Mouse (Mus musculus): ENCODE data around the gene Zfpl1. TPM values are rescaled to one million over a fixed set of nuclear protein-coding genes. Genes with fewer than 3 reads are reported as not detected.
A peak's percentile ranks its signal among the peaks of the same experiment; 100 is the strongest.

Gene Zfpl1
- polyA plus RNA-seq, 1 experiment from 2014 or later: 52.9 TPM

DNA sequence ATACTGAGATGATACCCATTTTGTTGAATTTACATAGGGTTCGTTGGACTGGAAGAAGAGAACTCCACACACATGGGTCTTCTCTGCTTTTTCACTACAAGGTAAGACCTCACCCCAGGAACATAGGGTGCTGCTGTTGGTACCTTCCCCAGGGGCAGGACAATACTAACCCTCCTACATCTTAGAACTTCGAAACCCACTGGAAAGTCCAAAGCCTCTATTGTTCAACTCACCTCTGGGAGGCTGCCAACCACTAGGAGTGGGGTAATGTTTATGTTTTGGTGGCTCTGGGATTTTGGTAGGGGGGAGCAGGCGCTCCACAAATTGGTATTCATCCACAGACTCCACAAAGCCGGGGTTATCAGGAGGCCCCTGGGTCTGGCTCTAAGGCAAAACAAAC is 28.1 kb downstream of the Zfpl1 start:
- no peaks in the 10 kb centered on the region for H3K9me3 ChIP-seq (ENCODE audit: control insufficient read depth, low read length)
- peak overlapping the region in 1 of 2 experiments; percentile 58; a peak in 1 of 4 replicates for H3K27ac ChIP-seq (replicated peaks in 1 of 2; ENCODE audit: control insufficient read depth in 1 of 2, insufficient read depth in 1 of 2, low read depth in 2 of 2, low read length in 2 of 2)
- peaks cover 61% of the 10 kb centered on the region for H3K36me3 ChIP-seq (ENCODE audit: control insufficient read depth, insufficient read depth, low read length)
- WGBS: 64% methylated on average over 4 of the region's 4 CpGs
- peak overlapping the region; percentile 87 for H3K4me2 ChIP-seq (ENCODE audit: low read length)
- peaks cover 2 to 20% of the 10 kb centered on the region in 2 experiments; a peak in 3 of 4 replicates for H3K4me1 ChIP-seq (ENCODE audit: control insufficient read depth in 2 of 2, insufficient read depth in 2 of 2, low read length in 2 of 2)
- no peak for ATAC-seq (ENCODE audit: insufficient number of reproducible peaks, insufficient read depth, low FRiP score, low read depth)
- peak overlapping the region; percentile 88 to 91 for H3K4me3 ChIP-seq (ENCODE audit: control insufficient read depth in 1 of 2, insufficient read depth in 1 of 2, low read depth in 1 of 2, low read length in 2 of 2)
- no peaks in the 10 kb centered on the region for H3K27me3 ChIP-seq (ENCODE audit: control insufficient read depth, insufficient read depth, low read length)
- H3K9ac ChIP-seq (ENCODE audit: low read length): peak overlapping the region; percentile 94

DNA sequence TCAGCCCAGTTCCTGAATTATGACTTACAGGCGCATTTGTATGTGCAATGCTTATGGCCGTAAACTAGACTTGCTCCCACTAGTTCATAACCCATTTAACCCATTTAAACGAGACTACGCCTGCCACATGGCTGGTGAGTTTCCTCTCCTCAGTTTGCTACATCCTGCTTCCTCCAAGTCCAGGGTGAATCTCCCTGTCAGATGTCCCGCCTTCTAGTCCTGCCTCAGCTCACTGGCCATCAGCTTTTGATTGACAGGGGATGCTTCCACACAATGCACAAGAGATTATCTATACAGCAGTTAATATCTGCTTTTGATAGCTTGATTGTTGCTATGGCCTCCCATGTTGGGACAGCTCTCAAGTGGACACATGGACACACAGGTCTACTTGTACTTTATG is 30.5 kb downstream of the Zfpl1 start:
- Histone ChIP-seq H3K36me3 (ENCODE audit: control insufficient read depth, insufficient read depth, low read length) (peaks cover 78% of the 10 kb centered on the region), H3K27ac (replicated peaks in 1 of 2; ENCODE audit: control insufficient read depth in 1 of 2, insufficient read depth in 1 of 2, low read depth in 2 of 2, low read length in 2 of 2) (no peak overlapping the region), H3K4me2 (ENCODE audit: low read length) (no peak overlapping the region), H3K4me3 (ENCODE audit: control insufficient read depth in 1 of 2, insufficient read depth in 1 of 2, low read depth in 1 of 2, low read length in 2 of 2) (no peak overlapping the region), H3K9me3 (ENCODE audit: control insufficient read depth, low read length) (no peaks in the 10 kb centered on the region), H3K27me3 (ENCODE audit: control insufficient read depth, insufficient read depth, low read length) (no peaks in the 10 kb centered on the region), H3K4me1 (ENCODE audit: control insufficient read depth in 2 of 2, insufficient read depth in 2 of 2, low read length in 2 of 2) (peaks cover 2 to 17% of the 10 kb centered on the region in 2 experiments; a peak in 3 of 4 replicates), H3K9ac (ENCODE audit: low read length) (no peak overlapping the region)
- ATAC-seq (ENCODE audit: insufficient number of reproducible peaks, insufficient read depth, low FRiP score, low read depth): no peak
- 77% methylated on average over 5 of the region's 5 CpGs for WGBS

DNA sequence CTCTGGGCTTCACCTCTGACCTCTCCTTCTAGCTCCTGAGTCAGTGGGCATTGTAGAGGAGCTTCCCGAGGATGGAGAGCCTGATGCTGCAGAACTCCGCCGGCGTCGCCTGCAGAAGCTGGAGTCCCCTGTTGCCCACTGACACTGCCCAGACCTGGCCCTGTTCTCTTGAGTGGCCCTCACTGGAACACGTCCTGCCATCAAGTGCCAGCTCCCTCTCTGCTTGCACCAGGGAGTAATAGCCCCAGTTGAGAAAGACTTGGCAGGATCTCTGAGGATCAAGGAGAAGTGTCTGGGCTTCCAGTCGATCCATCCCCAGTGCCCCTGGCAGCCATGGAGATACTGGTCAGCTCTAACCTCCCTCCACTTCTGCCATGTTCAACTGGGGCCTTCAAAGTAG is 32.2 kb downstream of the Zfpl1 start:
- Histone ChIP-seq H3K4me1 (ENCODE audit: control insufficient read depth in 2 of 2, insufficient read depth in 2 of 2, low read length in 2 of 2) (peaks cover 7 to 18% of the 10 kb centered on the region in 2 experiments), H3K4me2 (ENCODE audit: low read length) (no peak overlapping the region), H3K27ac (replicated peaks in 1 of 2; ENCODE audit: control insufficient read depth in 1 of 2, insufficient read depth in 1 of 2, low read depth in 2 of 2, low read length in 2 of 2) (no peak overlapping the region), H3K27me3 (ENCODE audit: control insufficient read depth, insufficient read depth, low read length) (no peaks in the 10 kb centered on the region), H3K4me3 (ENCODE audit: control insufficient read depth in 1 of 2, insufficient read depth in 1 of 2, low read depth in 1 of 2, low read length in 2 of 2) (no peak overlapping the region), H3K36me3 (ENCODE audit: control insufficient read depth, insufficient read depth, low read length) (peaks cover 82% of the 10 kb centered on the region), H3K9me3 (ENCODE audit: control insufficient read depth, low read length) (no peaks in the 10 kb centered on the region), H3K9ac (ENCODE audit: low read length) (no peak overlapping the region)
- ATAC-seq (ENCODE audit: insufficient number of reproducible peaks, insufficient read depth, low FRiP score, low read depth): no peak
- WGBS: 78% methylated on average over 7 of the region's 7 CpGs

DNA sequence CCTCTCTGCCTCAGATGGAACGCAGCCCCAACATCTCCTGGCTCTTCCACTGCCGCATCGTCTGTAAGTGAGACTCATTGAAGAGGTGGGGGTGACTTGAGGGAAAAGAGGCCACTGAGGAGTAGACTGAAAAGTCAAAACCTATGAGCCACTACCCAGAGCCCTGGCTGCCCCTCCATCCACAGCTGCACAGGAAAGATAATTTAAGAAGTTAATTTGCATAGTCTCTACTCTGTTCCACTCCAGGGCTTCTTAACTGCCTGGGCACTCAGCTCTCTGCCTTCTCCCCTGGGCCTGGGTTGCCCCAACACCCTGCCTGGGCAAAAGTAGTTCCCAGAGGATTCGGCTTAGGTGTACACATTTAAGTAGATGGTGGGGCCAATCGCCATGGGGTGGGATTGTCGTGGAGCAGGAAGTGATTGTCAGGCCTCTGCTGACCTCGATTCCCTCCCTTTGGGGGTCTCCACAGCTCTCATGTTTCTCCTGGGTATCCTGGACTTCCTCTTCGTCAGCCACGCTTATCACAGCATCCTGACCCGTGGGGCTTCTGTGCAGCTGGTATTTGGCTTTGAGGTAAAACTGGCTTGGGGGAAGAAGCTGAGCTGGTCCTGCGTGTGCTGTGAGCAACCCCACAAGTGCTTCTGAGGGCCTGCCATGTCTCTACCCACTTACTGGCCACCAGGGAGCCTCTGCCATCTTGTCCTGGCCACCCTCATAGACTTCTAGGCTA is 35.9 kb downstream of the Zfpl1 start:
- H3K9me3 ChIP-seq (ENCODE audit: control insufficient read depth, low read length): no peaks in the 10 kb centered on the region
- WGBS: 81% methylated on average over 11 of the region's 11 CpGs
- H3K4me2 ChIP-seq (ENCODE audit: low read length): no peak overlapping the region
- H3K27ac ChIP-seq (replicated peaks in 1 of 2; ENCODE audit: control insufficient read depth in 1 of 2, insufficient read depth in 1 of 2, low read depth in 2 of 2, low read length in 2 of 2): no peak overlapping the region
- ATAC-seq (ENCODE audit: insufficient number of reproducible peaks, insufficient read depth, low FRiP score, low read depth): no peak
- peaks cover 6 to 19% of the 10 kb centered on the region in 2 experiments; a peak in 3 of 4 replicates for H3K4me1 ChIP-seq (ENCODE audit: control insufficient read depth in 2 of 2, insufficient read depth in 2 of 2, low read length in 2 of 2)
- H3K27me3 ChIP-seq (ENCODE audit: control insufficient read depth, insufficient read depth, low read length): no peaks in the 10 kb centered on the region
- no peak overlapping the region for H3K4me3 ChIP-seq (ENCODE audit: control insufficient read depth in 1 of 2, insufficient read depth in 1 of 2, low read depth in 1 of 2, low read length in 2 of 2)
- H3K36me3 ChIP-seq (ENCODE audit: control insufficient read depth, insufficient read depth, low read length): peaks cover 59% of the 10 kb centered on the region
- H3K9ac ChIP-seq (ENCODE audit: low read length): no peak overlapping the region

DNA sequence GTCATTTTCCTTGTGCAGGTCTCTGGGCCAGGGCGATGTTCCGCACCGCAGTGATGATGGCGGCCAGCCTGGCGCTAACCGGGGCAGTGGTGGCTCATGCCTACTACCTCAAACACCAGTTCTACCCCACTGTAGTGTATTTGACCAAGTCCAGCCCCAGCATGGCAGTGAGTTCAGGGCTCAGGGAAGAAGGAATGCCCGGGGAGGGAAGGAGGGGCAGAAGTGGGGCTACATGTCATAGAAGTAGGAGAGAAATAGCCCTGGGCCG is 36.9 kb downstream of the Zfpl1 start:
- 80% methylated on average over 8 of the region's 8 CpGs for WGBS
- Histone ChIP-seq H3K9me3 (ENCODE audit: control insufficient read depth, low read length) (no peaks in the 10 kb centered on the region), H3K4me1 (ENCODE audit: control insufficient read depth in 2 of 2, insufficient read depth in 2 of 2, low read length in 2 of 2) (peaks cover 6 to 19% of the 10 kb centered on the region in 2 experiments; a peak in 3 of 4 replicates), H3K4me3 (ENCODE audit: control insufficient read depth in 1 of 2, insufficient read depth in 1 of 2, low read depth in 1 of 2, low read length in 2 of 2) (peak overlapping the region; percentile 88 to 90), H3K4me2 (ENCODE audit: low read length) (peak overlapping the region; percentile 89), H3K27ac (replicated peaks in 1 of 2; ENCODE audit: control insufficient read depth in 1 of 2, insufficient read depth in 1 of 2, low read depth in 2 of 2, low read length in 2 of 2) (no peak overlapping the region; a peak in 1 of 4 replicates), H3K27me3 (ENCODE audit: control insufficient read depth, insufficient read depth, low read length) (no peaks in the 10 kb centered on the region), H3K9ac (ENCODE audit: low read length) (peak overlapping the region; percentile 91), H3K36me3 (ENCODE audit: control insufficient read depth, insufficient read depth, low read length) (peaks cover 48% of the 10 kb centered on the region)
- ATAC-seq (ENCODE audit: insufficient number of reproducible peaks, insufficient read depth, low FRiP score, low read depth): no peak

DNA sequence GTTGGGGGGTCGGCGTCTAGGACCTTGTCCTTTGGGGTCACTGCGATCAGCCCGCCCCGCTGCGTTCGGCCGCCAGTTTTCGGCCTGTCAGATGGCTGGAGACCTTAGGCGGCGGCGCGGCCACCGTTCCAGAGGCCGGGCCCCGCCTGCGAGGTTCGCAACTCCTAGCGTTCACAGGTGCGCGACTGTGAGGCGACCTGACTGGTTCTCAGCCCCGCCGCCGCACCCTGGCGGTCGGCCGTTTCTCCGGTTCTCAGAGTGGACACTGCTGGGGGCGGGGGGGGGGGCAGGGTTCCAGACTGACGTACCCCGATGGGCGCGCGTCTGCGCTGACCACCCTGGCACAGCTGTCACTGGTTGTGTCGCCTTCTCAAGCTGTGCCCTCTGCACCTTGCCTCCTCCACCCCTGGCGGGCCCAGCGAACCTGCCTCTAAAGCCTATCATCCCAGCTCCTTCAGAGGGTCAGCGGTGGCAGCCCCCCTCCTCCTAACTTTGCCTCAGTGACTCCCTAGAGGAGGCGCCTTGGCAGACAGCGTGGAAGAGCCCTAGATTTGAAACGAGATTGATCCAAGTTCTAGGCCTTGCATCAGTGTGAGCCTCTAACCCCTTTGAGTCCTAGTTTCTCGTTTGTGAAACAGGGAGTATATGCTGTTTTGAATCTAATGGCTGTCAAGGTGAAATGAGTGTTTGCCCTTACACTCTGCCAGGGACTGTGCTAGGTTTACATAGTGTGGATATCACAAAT is 37.4 kb downstream of the Zfpl1 start:
- Histone ChIP-seq H3K27ac (replicated peaks in 1 of 2; ENCODE audit: control insufficient read depth in 1 of 2, insufficient read depth in 1 of 2, low read depth in 2 of 2, low read length in 2 of 2) (peak overlapping the region; percentile 99), H3K9ac (ENCODE audit: low read length) (peak overlapping the region; percentile 91), H3K4me1 (ENCODE audit: control insufficient read depth in 2 of 2, insufficient read depth in 2 of 2, low read length in 2 of 2) (peaks cover 6 to 19% of the 10 kb centered on the region in 2 experiments; a peak in 3 of 4 replicates), H3K4me3 (ENCODE audit: control insufficient read depth in 1 of 2, insufficient read depth in 1 of 2, low read depth in 1 of 2, low read length in 2 of 2) (peak overlapping the region; percentile 88 to 90), H3K9me3 (ENCODE audit: control insufficient read depth, low read length) (no peaks in the 10 kb centered on the region), H3K27me3 (ENCODE audit: control insufficient read depth, insufficient read depth, low read length) (no peaks in the 10 kb centered on the region), H3K4me2 (ENCODE audit: low read length) (peak overlapping the region; percentile 89), H3K36me3 (ENCODE audit: control insufficient read depth, insufficient read depth, low read length) (peaks cover 43% of the 10 kb centered on the region)
- ATAC-seq (ENCODE audit: insufficient number of reproducible peaks, insufficient read depth, low FRiP score, low read depth): peak; percentile 5
- 2% methylated on average over 44 of the region's 44 CpGs for WGBS

DNA sequence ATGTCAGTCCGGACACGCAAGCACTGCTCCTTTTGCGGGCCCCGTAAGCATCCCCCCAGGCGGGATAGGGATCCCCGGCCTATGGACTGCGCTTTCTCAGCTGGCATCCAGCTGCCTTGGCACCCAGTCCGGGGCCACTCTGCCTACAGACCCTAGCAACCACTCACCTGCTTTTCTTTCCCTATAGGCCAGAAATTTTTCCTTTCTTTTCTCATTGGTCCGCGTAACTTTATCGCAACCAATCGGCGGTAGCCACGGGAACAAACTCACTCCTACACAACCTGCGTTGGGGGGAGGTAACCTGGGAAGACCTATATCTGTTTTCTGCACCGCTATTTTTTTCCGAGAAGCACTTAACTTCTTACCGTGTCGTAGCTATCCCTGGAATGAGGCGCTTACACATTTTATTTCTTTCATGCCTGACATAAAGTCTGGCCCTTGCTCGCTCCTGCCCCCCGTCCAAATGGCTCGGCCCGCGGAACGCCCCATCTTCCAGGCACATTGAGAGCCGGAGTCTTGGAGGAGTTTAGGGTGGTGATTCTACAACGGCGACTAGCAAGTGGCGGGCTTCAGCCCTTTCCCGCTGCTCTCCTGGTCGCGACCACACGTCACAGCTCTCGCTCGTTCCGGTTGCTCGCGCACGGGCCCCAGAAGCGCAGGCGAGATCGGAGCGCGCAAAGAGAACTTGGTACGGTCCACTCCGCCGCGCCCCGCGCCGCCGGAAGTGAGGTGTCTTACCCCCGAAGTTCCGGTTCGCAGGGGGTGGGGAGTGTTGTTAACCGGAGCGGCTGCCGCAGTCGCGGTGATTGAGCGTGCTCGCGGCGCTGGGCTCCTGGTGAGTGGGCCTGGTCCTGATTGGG is 38.2 kb downstream of the Zfpl1 start, which contains the start of gene Syvn1:
Gene Syvn1 (plus strand): TSS at position 283 of the 860 bp plus-strand sequence.
- Histone ChIP-seq H3K36me3 (ENCODE audit: control insufficient read depth, insufficient read depth, low read length) (peaks cover 35% of the 10 kb centered on the region), H3K4me1 (ENCODE audit: control insufficient read depth in 2 of 2, insufficient read depth in 2 of 2, low read length in 2 of 2) (peaks cover 6 to 19% of the 10 kb centered on the region in 2 experiments; a peak in 3 of 4 replicates), H3K27ac (replicated peaks in 1 of 2; ENCODE audit: control insufficient read depth in 1 of 2, insufficient read depth in 1 of 2, low read depth in 2 of 2, low read length in 2 of 2) (peak within 1 kb of the TSS; percentile 99), H3K9ac (ENCODE audit: low read length) (peak within 1 kb of the TSS; percentile 91), H3K9me3 (ENCODE audit: control insufficient read depth, low read length) (no peaks in the 10 kb centered on the region), H3K4me2 (ENCODE audit: low read length) (peak within 1 kb of the TSS; percentile 89), H3K27me3 (ENCODE audit: control insufficient read depth, insufficient read depth, low read length) (no peaks in the 10 kb centered on the region), H3K4me3 (ENCODE audit: control insufficient read depth in 1 of 2, insufficient read depth in 1 of 2, low read depth in 1 of 2, low read length in 2 of 2) (peak within 1 kb of the TSS; percentile 88 to 90)
- under 1% methylated on average over 65 of the region's 65 CpGs for WGBS
- ATAC-seq (ENCODE audit: insufficient number of reproducible peaks, insufficient read depth, low FRiP score, low read depth): peak; percentile 82
